Mouse (Mus musculus) ES-Bruce4 (cell line): Measurements from ENCODE around the gene Ylpm1. TPM values are rescaled to one million over a fixed set of nuclear protein-coding genes. Genes with fewer than 3 reads are reported as not detected.

Source experiments
- H3K27ac ChIP-seq: 2 replicates; pipeline ENCODE4 v1.5.1; 2012; ENCODE audit warnings: low read length, inconsistent platforms; ENCODE audit not compliant: insufficient read depth
- H3K27me3 ChIP-seq: 2 replicates; pipeline ENCODE4 v1.6.1; 2012; ENCODE audit warnings: mild to moderate bottlenecking, low read length, inconsistent platforms; ENCODE audit not compliant: control insufficient read depth, poor library complexity, insufficient read depth, severe bottlenecking
- H3K36me3 ChIP-seq: 2 replicates; pipeline ENCODE4 v1.6.1; 2012; ENCODE audit warnings: inconsistent platforms, mild to moderate bottlenecking, low read length, moderate library complexity; ENCODE audit not compliant: control insufficient read depth, poor library complexity, insufficient read depth, severe bottlenecking
- H3K4me1 ChIP-seq: one replicate; pipeline ENCODE4 v1.8.1; 2011; ENCODE audit warnings: low read length; ENCODE audit not compliant: control insufficient read depth, insufficient read depth
- H3K4me3 ChIP-seq: 2 replicates; pipeline ENCODE4 v1.5.1; 2011; ENCODE audit warnings: low read depth, mild to moderate bottlenecking, low read length
- H3K9ac ChIP-seq: 2 replicates; pipeline ENCODE4 v1.6.1; 2012; ENCODE audit warnings: low read depth, mild to moderate bottlenecking, inconsistent platforms; ENCODE audit not compliant: poor library complexity, severe bottlenecking
- H3K9me3 ChIP-seq: replicated peaks from 2 replicates; pipeline ENCODE4 v1.6.1; 2012; ENCODE audit warnings: mild to moderate bottlenecking, low read length, inconsistent platforms; ENCODE audit not compliant: control insufficient read depth, poor library complexity, insufficient read depth, severe bottlenecking
- CTCF ChIP-seq: IDR thresholded peaks from one replicate; pipeline ENCODE4 v1.8.1; 2011; ENCODE audit warnings: low read depth, low read length
- EP300 ChIP-seq: IDR thresholded peaks from 2 replicates; pipeline ENCODE4 v1.6.1; 2011; ENCODE audit warnings: low read depth, low read length; ENCODE audit not compliant: insufficient read depth
- POLR2A ChIP-seq: IDR thresholded peaks from one replicate; pipeline ENCODE4 v1.8.1; 2011; ENCODE audit warnings: low read length; ENCODE audit not compliant: insufficient read depth
- polyA plus RNA-seq: library from polyadenylated mRNA; stranded (reverse); fragments of >200 nt; gene quantifications from 2 replicates; pipeline ENCODE4 v1.2.4, GENCODE M21; 2011; ENCODE audit warnings: low read depth; ENCODE audit not compliant: missing spikeins, insufficient read depth, insufficient read length

The Ylpm1 gene
- polyA plus RNA-seq, 1 experiment = 105 TPM

DNA sequence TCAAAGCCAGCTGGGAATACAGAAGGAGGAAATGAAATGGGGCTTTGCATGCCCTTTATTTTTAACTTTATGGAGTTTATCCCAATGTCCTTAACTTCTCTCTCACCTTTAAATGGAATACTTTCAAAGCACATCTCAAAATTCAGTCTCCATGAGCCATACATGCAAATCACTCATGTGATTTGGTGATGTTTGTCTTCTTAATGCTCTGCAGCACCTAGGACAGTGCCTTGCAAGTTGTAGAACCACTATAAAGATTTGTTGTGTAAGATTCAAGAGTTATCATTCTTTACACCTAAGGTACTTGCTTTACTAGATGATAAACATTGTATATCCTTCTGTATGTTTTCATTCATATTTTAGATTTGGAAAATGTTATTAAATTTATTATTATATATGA is 2.9 kb downstream of the Ylpm1 start:
- Histone ChIP-seq H3K4me1 (peaks cover 2% of the 10 kb centered on the region), H3K9ac (no peak overlapping the region), H3K27me3 (no peaks in the 10 kb centered on the region), H3K4me3 (no peak overlapping the region), H3K36me3 (peaks cover 8% of the 10 kb centered on the region), H3K9me3 (no peaks in the 10 kb centered on the region), H3K27ac (no peak overlapping the region)
- no peak for TF ChIP-seq EP300

DNA sequence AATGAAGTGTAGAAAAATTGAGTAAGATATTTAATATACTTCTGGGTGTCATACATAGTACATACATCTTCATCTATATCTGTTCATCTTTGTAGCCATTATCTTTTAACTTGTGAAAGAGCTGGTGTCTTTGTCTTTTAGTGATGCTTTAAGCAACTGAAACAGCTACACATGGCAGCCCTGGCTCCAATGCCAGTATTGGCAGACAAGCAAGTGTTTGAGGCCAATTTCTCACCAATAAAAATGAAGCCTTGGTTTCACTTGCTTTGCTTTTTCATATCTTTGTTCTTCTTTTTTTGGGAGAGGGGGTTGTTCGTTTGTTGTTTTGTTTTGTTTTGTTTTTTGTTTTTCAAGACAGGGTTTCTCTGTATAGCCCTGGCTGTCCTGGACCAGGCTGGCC is 10.1 kb downstream of the Ylpm1 start:
- Histone ChIP-seq H3K27ac (no peak overlapping the region), H3K36me3 (no peaks in the 10 kb centered on the region), H3K27me3 (no peaks in the 10 kb centered on the region), H3K9ac (no peak overlapping the region), H3K4me3 (no peak overlapping the region), H3K4me1 (no peaks in the 10 kb centered on the region), H3K9me3 (no peaks in the 10 kb centered on the region)
- TF ChIP-seq EP300 (no peak), CTCF (no peak), POLR2A (no peak)

DNA sequence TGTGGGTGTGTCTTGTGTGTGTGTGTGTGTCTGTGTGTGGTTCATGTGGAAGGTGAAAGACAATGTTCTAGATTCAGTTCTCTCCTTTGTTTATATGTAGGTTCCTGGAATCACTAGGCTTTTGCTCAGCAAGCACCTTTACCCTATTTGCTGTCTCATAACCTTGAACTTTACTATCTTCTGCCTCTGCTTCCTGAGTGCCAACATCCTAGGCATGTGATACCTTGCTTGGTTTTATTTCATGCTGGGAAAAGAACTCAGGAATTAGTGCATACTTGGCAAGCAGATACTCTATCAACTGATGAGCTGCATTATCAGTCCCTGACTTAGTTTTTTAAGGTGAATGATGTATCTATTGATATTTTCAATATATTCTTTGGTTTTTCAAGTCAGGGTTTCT is 10.9 kb downstream of the Ylpm1 start:
- H3K4me3 ChIP-seq = no peak overlapping the region
- H3K9me3 ChIP-seq = no peaks in the 10 kb centered on the region
- no peak overlapping the region for H3K27ac ChIP-seq
- no peaks in the 10 kb centered on the region for H3K36me3 ChIP-seq
- TF ChIP-seq CTCF (no peak), POLR2A (no peak), EP300 (no peak)
- no peak overlapping the region for H3K9ac ChIP-seq
- H3K4me1 ChIP-seq = no peaks in the 10 kb centered on the region
- no peaks in the 10 kb centered on the region for H3K27me3 ChIP-seq

DNA sequence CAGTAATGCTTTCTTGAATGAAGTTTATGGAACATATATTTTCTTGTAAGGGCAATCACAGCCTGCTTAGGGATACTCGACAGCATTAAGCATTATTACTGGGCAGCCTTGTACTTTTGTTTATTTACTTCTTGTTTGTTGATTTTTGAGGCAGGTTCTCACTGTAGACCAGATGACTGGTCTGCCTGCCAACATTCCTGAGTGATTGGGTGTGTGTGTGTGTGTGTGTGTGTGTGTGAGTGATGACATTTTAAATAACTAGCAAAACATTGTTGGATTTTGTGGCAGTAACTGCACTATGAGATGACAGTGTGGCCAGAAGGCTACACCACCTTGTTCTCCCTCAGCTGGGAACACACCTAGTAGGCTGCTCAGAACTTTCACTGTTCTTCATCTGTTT is 13.7 kb downstream of the Ylpm1 start:
- Histone ChIP-seq H3K36me3 (peaks cover 18% of the 10 kb centered on the region), H3K9me3 (no peaks in the 10 kb centered on the region), H3K4me3 (no peak overlapping the region), H3K27ac (no peak overlapping the region), H3K4me1 (no peaks in the 10 kb centered on the region), H3K9ac (no peak overlapping the region), H3K27me3 (no peaks in the 10 kb centered on the region)
- TF ChIP-seq POLR2A (no peak), CTCF (no peak), EP300 (no peak)

DNA sequence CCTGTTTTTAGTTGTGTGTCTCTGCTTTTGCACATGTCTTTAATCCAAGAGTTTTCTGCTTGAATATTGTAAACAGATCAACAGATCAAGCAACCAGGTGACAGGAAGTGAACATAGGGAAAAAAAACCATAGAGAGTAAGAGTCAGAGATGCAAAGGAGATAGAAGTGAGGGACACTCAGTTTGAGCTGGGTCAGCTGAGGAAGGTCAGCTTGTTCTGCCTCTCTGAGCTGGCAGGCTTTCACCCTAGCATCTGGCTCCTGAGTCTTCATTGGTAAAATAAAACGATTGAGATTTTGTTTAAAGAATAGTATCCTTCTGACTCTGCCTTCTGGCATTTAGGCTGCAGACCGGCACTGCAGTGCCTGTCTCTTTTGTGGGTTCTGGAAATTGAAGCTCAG is 14.4 kb downstream of the Ylpm1 start:
- Histone ChIP-seq H3K4me1 (no peaks in the 10 kb centered on the region), H3K36me3 (peaks cover 24% of the 10 kb centered on the region)

DNA sequence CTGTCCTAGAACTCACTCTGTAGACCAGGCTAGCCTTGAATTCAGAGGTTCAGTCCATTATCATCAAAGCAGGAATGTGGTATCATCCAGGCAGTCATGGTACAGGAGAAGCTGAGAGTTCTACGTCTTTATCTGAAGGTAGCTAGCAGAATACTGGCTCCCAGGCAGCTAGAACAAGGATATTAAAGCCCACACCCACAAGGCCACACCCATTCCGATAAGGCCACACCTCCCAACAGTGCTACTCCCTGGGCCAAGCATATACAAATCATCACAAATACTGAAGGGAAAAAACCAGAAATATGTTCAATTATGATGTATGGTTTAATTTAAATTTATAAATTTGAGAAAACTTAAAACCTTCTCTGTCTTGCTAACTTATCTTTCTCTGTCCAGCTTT is 16.1 kb downstream of the Ylpm1 start:
- H3K9ac ChIP-seq = no peak overlapping the region
- no peak for TF ChIP-seq CTCF
- TF ChIP-seq POLR2A = no peak
- no peak for TF ChIP-seq EP300
- H3K9me3 ChIP-seq = no peaks in the 10 kb centered on the region
- peaks cover 29% of the 10 kb centered on the region for H3K36me3 ChIP-seq
- no peaks in the 10 kb centered on the region for H3K27me3 ChIP-seq
- no peaks in the 10 kb centered on the region for H3K4me1 ChIP-seq
- H3K4me3 ChIP-seq = no peak overlapping the region
- no peak overlapping the region for H3K27ac ChIP-seq

More for the DNA sequence above, 14.4 kb downstream of the Ylpm1 start:
- H3K4me3 ChIP-seq = no peak overlapping the region
- no peaks in the 10 kb centered on the region for H3K9me3 ChIP-seq
- no peak overlapping the region for H3K27ac ChIP-seq
- no peak overlapping the region for H3K9ac ChIP-seq
- TF ChIP-seq CTCF (no peak), EP300 (no peak), POLR2A (no peak)
- no peaks in the 10 kb centered on the region for H3K27me3 ChIP-seq
